Mouse (Mus musculus) lung, adult 2 months (tissue): Measurements from ENCODE around the gene Mroh2a.

Experiments
- CTCF ChIP-seq: fragments of 200-500 bp; IDR thresholded peaks from 2 replicates; pipeline ENCODE4 v1.5.1; 2011; ENCODE audit warnings: mild to moderate bottlenecking, low read length, control low read depth; ENCODE audit not compliant: insufficient read depth
- POLR2A ChIP-seq: fragments of 200-500 bp; IDR thresholded peaks from 2 replicates; pipeline ENCODE4 v1.6.1; 2011; ENCODE audit warnings: low read depth, mild to moderate bottlenecking, control low read depth, low read length, borderline replicate concordance; ENCODE audit errors: extremely low read depth

DNA sequence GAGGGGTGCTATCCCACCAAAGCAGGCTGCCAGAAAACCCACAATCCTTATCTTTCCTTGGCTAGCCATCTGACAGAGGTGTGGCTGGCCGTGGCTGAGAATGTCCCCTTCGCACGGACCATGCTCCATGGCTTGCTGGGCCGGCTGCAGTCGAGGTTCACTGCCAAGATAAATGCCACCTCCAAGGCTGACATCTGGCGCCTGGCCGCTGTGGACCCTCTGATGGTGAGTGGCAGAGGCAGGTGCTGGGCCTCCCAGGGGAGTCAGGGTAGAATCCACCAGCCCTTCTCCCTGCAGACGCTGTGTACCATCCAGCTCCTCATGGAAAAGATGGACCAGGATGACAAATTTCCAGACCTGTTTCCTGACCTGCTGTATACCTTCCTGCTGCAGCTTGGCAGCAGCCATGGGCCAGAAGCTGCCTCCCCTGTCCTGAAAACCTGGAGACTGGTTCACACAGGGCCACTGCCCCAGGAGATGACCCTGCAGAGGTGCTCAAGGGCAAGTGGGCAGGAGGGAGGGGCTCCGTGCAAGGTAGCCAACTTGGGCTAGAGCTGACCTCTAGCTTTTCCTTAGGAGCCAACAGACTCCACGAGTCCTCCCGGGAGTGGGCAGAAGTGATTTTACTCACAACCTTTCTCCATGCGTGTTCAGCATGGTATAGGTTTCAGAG lies 28.1 kb downstream of the Mroh2a start:
- TF ChIP-seq CTCF (no peak), POLR2A (no peak)
